Mouse (Mus musculus) spleen, adult 2 months (tissue): ENCODE data around the gene Nenf.

Experiments used
- CTCF ChIP-seq: fragments of 200-500 bp; IDR thresholded peaks from 2 replicates; pipeline ENCODE4 v1.5.1; 2011; ENCODE audit warnings: mild to moderate bottlenecking, inconsistent platforms; ENCODE audit not compliant: insufficient read depth, insufficient read length, insufficient replicate concordance; ENCODE audit errors: extremely low read depth
- POLR2A ChIP-seq: fragments of 200-500 bp; IDR thresholded peaks from 2 replicates; pipeline ENCODE4 v1.6.1; 2011; ENCODE audit warnings: low read depth, low read length, inconsistent platforms

DNA sequence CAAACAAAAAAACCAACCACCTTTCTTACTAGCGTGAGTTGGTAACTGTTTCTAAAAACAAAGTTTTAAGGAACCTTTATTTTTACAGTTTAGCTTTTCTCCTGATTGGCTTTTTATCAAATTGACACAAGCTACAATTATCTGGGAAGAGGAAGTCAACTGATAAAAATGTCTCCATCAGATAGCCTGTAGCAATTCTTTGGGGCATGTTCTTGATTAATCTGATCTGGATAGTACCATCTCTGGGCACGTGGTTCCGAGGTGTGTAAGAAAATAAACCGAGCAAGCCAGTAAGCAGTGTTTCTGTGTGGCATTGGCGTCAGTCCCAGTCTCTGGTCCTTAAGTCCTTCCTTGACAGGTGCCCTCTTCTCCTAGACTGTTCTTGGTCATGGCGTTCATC is 44.4 kb upstream of the Nenf start:
- TF ChIP-seq CTCF (no peak), POLR2A (no peak)
